Mouse (Mus musculus) adrenal gland, adult 2 months (tissue): Measurements from ENCODE around the gene Usp1. TPM values are rescaled to one million over a fixed set of nuclear protein-coding genes. Genes with fewer than 3 reads are reported as not detected.
A peak's percentile ranks its signal among the peaks of the same experiment; 100 is the strongest.
"Not testable (repeated sequence)": the region's sequence is repeated elsewhere in the genome, so short reads cannot be mapped to it uniquely, and the experiment has no call there.

Source experiments
- DNase-seq: peaks from one replicate; pipeline ENCODE4 v3.0.0; 2021
- long read RNA-seq: library from polyadenylated mRNA; stranded (forward); transcript quantifications from one replicate; pipeline ENCODE4 v2.0.0, GENCODE M21; 2021
- polyA plus RNA-seq: library from polyadenylated mRNA; depleted of rRNA; stranded (reverse); fragments of >200 nt; gene quantifications from 2 replicates; pipeline ENCODE4 v1.2.3, GENCODE M21; 2012; rRNA removed
- total RNA-seq, 2 experiments: library from RNA; stranded (reverse); gene quantifications; 2 replicates each; pipeline ENCODE4 v1.2.3; 2021

Usp1 gene
- total RNA-seq (10 to 100 TPM; 29.0 to 29.1 TPM), polyA plus RNA-seq (220 and 234 TPM in 2 replicates)
- long read RNA-seq, transcript Usp1-201 (9 exons, 3,577 nt) = major isoform, 9 of 23 reads
- long read RNA-seq, transcript Usp1-202 (9 exons, 3,527 nt) = minor isoform, 7 of 23 reads
- long read RNA-seq, partial matches to known transcripts = 2 of 23 reads
- long read RNA-seq, other reads (novel, unspliced or antisense) = 5 of 23 reads

- no peak for DNase-seq
Measured at GRCm38 (mm10) chr4:98923568-98924070, at the start of gene Usp1. Usp1 (plus strand) TSS chr4:98923810.

- DNase-seq = no peak
Measured at GRCm38 (mm10) chr4:98882706-98883105, 40.9 kb upstream of the Usp1 start.

GRCm38 (mm10) chr4:98886377-98886776 is 37.2 kb upstream of the Usp1 start:
- no peak for DNase-seq

- DNase-seq = peak; percentile 51
Measured at GRCm38 (mm10) chr4:98887148-98887547, 36.5 kb upstream of the Usp1 start.

- no peak for DNase-seq
Measured at GRCm38 (mm10) chr4:98910246-98910645, 13.4 kb upstream of the Usp1 start.

DNA sequence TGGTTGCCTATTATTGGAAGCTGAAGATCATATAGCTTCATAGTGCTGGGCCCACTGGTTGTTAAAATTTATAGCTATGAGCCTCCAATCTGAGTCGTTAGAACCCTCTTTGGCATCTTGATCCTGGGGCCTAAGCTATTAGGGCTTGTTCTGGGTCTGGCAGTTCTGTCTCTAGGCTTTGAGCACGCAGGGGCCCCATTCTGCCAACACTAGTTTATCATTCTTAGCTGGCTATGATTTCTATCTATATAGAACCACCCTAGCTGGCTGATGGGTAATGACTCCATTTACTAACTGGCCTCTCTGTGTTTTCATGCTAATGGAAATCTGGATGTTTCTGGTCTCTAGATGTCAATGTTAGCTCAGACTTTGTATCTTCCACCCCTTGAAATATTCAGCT is 5.9 kb upstream of the Usp1 start:
- no peak for DNase-seq

DNA sequence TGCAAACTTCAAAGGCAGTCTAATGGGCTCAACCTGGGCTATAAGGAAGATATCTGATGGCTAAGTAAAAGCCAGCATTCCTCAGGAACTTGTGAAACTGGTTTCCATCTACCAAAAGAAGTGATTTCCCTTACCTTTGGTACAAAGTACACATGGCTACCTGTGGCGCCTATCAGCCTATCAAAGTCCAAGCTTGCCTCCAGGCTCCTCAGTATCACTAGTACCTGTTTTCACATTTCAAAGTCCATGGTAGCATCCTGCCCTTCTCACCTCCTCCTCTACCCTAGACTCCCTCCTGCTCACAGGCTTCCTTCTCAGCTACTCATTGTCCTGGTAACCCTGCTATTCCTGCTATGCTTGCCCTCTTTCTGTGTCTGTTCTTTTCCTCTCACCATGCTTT is 5.4 kb upstream of the Usp1 start:
- DNase-seq = no peak

GRCm38 (mm10) chr4:98920896-98921295 is 2.7 kb upstream of the Usp1 start:
- DNase-seq = no peak

DNA sequence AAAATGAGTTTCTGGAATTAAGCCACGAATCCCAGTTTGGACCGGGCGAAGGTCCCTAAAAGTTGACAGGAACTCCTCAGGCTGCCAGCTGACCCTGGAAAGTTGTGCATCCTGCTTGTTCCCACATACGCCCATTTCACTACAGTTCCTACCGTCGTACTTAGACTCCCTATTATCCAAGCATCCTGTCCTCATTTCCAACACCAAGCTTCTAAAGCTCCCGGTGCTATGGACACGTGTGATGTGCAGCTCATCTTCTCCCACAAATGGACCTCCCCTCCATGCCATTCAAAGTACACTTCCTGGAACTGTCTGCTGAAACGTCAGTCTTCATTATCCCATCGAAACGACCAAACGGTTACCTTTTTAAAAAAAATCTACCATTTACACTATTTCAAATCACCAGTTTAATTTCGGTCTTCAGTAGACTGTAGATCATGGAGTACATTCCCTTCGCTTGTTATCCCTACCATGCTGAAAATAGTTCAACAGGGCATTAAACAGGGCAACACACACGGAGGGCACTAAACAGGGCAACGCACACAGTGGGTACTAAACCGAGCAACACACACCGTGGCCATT is 1.5 kb upstream of the Usp1 start:
- DNase-seq = peak; percentile 26

DNA sequence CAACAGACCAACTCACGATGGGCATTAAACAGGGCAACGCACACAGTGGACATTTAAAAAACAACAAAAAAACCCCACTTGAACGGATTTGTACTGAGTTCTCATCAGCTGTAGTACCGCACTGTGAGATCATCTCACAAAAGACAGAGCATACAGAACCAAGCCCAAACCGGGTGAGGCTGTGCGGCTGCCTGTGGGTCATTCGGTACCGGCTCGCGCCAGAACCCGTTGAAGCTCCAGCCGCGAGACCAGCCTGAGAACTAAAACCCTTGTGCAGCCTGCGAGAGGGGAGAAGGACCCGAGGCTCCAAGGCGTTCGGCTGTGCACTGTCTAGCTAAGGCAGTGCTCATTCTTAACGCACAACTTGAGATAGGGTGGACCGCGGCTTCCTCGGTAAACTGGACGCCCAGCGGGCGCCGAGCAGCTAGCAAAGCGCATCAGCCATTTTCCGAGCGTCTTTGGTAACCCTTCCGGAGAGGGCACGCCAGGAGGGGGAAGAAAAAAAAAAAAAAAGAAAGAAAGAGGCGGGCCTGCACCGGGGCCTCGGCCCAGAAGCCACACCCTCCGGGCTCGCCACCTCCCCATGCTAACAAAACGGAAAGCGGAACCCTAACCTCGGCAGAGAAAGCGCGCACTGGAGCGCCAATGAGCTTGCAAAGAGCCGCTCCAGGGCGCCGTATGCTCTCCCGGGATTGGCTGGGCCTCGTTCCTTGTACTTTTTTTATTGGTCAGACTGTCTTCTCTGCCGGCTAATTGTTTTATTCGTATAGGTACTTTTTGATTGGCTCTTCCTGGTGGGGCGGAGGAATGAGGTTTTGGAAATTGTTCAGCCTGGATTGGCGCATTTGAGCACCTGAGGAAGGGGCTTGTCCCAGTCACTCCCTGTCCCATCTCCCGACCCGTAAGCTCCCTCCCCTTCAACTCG is 705 bp upstream of the Usp1 start:
- DNase-seq = peak; percentile 98

GRCm38 (mm10) chr4:98924071-98924905 is 678 bp downstream of the Usp1 start:
- peak; percentile 13 for DNase-seq

- no peak for DNase-seq
Measured at GRCm38 (mm10) chr4:98924906-98925178, 1.2 kb downstream of the Usp1 start.

- no peak for DNase-seq
Measured at GRCm38 (mm10) chr4:98925250-98925781, 1.7 kb downstream of the Usp1 start.

DNA sequence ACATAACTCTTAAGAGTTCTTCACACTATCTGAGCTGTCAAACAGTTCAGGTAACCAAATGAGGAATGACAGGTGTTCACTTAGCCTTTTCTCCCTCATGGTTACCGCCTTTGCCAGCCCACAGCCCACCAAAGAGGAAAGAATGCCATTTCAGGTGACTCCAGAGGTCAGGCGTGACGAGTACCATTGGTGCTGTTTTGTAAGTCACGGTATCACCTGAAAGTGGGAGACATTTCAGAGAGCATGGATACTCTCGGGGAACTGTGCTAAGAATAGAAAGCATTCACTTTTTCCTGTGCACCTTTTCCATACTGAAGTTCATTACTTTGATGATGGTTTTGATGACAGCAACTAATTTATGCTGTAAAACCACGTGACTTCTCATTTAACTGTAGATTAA is 12.4 kb downstream of the Usp1 start:
- no peak for DNase-seq

DNA sequence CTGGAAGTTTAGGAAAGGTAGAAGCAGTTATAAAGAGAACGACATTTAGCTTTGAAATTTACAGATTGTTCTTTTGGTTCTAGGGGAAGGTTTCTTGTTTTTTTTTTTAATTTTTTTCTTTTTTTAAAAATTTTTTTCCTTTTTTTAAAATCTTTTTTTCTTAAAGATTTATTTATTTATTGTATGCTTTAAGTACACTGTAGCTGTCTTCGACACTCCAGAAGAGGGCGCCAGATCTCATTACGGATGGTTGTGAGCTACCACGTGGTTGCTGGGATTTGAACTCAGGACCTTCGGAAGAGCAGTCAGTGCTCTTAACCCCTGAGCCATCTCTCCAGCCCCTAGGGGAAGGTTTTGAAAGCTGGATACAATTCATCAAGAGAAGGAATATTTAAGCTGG is 14.6 kb downstream of the Usp1 start:
- DNase-seq = not testable (repeated sequence)

DNA sequence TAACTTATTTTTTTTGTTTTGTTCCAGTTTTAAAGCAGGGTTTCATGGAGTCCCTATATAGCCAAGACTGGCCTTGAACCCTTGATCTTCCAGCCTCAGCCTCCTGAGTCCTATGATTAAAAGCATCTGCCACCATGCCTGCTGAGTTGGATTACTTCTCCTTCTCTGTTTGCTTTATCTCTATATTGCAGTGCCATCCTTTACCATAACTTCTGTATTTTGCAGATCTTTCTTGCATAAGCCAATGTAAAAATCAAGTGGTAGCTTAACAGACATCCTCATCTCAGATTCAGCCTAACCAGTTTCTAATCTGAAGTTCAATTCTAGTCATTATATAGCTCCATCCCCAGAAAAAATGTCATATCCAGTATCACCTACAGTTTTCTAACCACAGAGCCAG is 27.0 kb downstream of the Usp1 start:
- DNase-seq = no peak

DNA sequence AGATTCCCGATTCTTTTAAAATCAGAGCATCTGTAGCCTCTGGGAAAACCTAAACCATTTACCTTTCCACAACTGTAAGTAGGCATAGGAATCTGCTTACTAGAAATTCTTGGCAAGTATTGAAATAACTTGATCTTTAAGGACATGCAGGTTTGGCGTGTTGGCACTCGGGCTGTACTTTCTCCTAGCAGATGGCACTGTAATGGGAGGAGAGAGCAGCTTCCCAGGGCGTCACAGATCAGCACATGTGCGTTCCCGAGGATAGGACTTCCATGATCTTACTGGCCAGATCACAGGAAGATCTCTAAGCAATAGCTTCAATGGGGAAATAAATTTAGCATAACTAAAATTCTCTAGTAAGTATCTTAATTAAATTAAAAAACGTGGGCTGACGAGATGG is 32.4 kb downstream of the Usp1 start:
- DNase-seq = no peak

- no peak for DNase-seq
Measured at GRCm38 (mm10) chr4:98960243-98960642, 36.6 kb downstream of the Usp1 start.

GRCm38 (mm10) chr4:98969946-98970345 is 46.3 kb downstream of the Usp1 start:
- DNase-seq = no peak

GRCm38 (mm10) chr4:98975741-98976140 is 52.1 kb downstream of the Usp1 start:
- DNase-seq = no peak

DNA sequence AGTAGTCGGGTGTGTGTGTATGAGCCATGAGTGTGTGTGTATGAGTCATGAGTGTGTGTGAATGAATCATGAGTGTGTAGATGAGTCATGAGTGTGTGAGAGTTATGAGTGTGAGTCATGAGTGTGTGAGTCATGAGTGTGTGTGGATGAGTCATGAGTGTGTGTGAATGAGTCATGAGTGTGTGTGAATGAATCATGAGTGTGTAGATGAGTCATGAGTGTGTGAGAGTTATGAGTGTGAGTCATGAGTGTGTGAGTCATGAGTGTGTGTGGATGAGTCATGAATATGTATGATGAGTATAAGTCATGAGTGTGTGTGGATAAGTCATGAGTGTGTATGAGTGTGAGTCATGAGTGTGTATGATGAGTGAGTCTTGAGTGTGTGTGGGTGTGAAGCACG is 54.7 kb downstream of the Usp1 start:
- not testable (repeated sequence) for DNase-seq

DNA sequence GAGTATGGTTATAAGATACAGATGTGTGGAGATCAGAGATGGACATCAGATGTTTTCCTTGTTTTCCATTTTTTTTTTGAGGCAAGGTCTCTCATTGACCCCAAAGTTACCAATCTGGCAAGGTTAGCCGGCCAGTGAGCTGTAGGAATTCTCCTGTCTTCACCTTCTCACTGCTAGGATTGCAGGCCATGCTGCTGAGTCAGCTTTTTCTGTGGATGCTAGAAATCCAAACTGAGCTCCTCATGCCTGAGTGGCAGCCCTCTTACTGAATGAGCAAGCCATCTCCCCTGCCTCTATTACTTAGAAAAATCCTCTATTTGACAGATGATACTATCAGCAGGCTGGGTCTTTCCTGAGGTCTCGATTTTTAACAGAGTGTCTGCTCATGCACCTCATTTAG is 55.1 kb downstream of the Usp1 start:
- DNase-seq = no peak
